Mouse (Mus musculus) liver, embryonic 14.5 days (tissue): ENCODE results near the gene Cnbd2.
A peak's percentile ranks its signal among the peaks of the same experiment; 100 is the strongest.

ENCODE experiments used
- CTCF ChIP-seq: IDR thresholded peaks from 2 replicates; pipeline ENCODE4 v1.5.1; 2016; ENCODE audit warnings: antibody characterized with exemption, low read depth, control low read depth
- EP300 ChIP-seq: IDR thresholded peaks from 2 replicates; pipeline ENCODE4 v1.6.1; 2016; ENCODE audit warnings: antibody characterized with exemption, low read depth

GRCm38 (mm10) chr2:156351243-156351642 lies 39.1 kb downstream of the Cnbd2 start:
- peak; percentile 54 for TF ChIP-seq CTCF
- TF ChIP-seq EP300, result no peak
